Mouse (Mus musculus) midbrain, embryonic 15.5 days (tissue): ENCODE measurements around the gene Skap2. TPM values are rescaled to one million over a fixed set of nuclear protein-coding genes. Genes with fewer than 3 reads are reported as not detected.

Experiments
- ATAC-seq: fragments of 200-750 bp; cut with Nextera tagmentation; replicated peaks from 2 replicates; pipeline ENCODE4 v1.8.0; 2017; ENCODE audit warnings: moderate TSS enrichment
- H3K27ac ChIP-seq: fragments of 300-500 bp; sonication (generic); 2 replicates; pipeline ENCODE4 v1.5.1; 2015; ENCODE audit warnings: mild to moderate bottlenecking, inconsistent platforms
- H3K27me3 ChIP-seq: fragments of 300-500 bp; sonication (generic); replicated peaks from 2 replicates; pipeline ENCODE4 v1.6.1; 2015; ENCODE audit warnings: inconsistent platforms
- H3K36me3 ChIP-seq: fragments of 300-500 bp; sonication (generic); replicated peaks from 2 replicates; pipeline ENCODE4 v1.6.1; 2015; ENCODE audit warnings: inconsistent platforms
- H3K4me1 ChIP-seq: fragments of 300-500 bp; sonication (generic); 2 replicates; pipeline ENCODE4 v1.6.1; 2015; ENCODE audit warnings: inconsistent platforms
- H3K4me2 ChIP-seq: fragments of 300-500 bp; sonication (generic); 2 replicates; pipeline ENCODE4 v1.6.1; 2015; ENCODE audit warnings: inconsistent platforms, mild to moderate bottlenecking, moderate library complexity
- H3K4me3 ChIP-seq: fragments of 300-500 bp; sonication (generic); 2 replicates; pipeline ENCODE4 v1.5.1; 2015; ENCODE audit warnings: mild to moderate bottlenecking, inconsistent platforms
- H3K9ac ChIP-seq: fragments of 300-500 bp; sonication (generic); 2 replicates; pipeline ENCODE4 v1.6.1; 2015; ENCODE audit warnings: mild to moderate bottlenecking, inconsistent platforms
- H3K9me3 ChIP-seq: fragments of 300-500 bp; sonication (generic); 2 replicates; pipeline ENCODE4 v1.6.1; 2016; ENCODE audit warnings: inconsistent platforms
- WGBS: fragments of 180-500 bp; shearing (Covaris S2); methylation state at CpG from one replicate; pipeline ENCODE4 v1.1.7; 2015; ENCODE audit warnings: mixed read lengths; 5-methylcytosine and 5-hydroxymethylcytosine counted together
- polyA plus RNA-seq: library from polyadenylated mRNA; unstranded; fragments of >200 nt; fragmentation: Nextera tagmentation; extraction: Ambion mirVana; gene quantifications from 2 replicates; pipeline ENCODE4 v1.2.1, GENCODE M21; 2015

The Skap2 gene
- polyA plus RNA-seq, 1 experiment from 2014 or later: 5.4 TPM

DNA sequence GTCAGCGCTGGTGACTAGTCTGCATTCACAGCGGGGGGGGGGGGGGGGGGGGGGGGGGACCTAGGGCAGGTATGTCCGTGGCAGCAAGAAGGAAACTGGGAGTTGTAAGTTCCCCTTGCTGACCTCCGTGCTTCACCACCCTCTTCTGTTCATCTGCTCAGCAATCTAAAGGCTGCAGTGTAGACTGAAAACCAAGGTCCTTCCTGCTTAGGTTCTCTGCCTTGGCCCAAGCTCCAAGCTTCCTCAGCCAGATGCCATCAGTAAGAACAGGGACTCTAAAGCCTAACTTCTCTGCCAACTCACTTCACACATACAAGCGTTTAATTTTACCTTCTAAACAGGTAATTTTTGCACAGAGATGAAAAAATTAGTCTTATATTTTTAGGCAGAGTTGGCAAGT, 10.0 kb upstream of the Skap2 start:
- no peak for ATAC-seq
- Histone ChIP-seq H3K4me2 (no peak overlapping the region), H3K36me3 (no peaks in the 10 kb centered on the region), H3K4me1 (no peaks in the 10 kb centered on the region), H3K27me3 (no peaks in the 10 kb centered on the region), H3K27ac (no peak overlapping the region), H3K9ac (no peak overlapping the region), H3K9me3 (no peaks in the 10 kb centered on the region), H3K4me3 (no peak overlapping the region)
- 44% methylated on average over 5 of the region's 5 CpGs for WGBS

- Histone ChIP-seq H3K36me3 (no peaks in the 10 kb centered on the region), H3K27ac (no peak overlapping the region), H3K4me1 (no peaks in the 10 kb centered on the region), H3K4me3 (no peak overlapping the region), H3K27me3 (no peaks in the 10 kb centered on the region), H3K9ac (no peak overlapping the region), H3K9me3 (no peaks in the 10 kb centered on the region), H3K4me2 (no peak overlapping the region)
- WGBS: 85% methylated on average over 5 of the region's 5 CpGs
- ATAC-seq: no peak
Observed at GRCm38 (mm10) chr6:52020276-52020675, 7.9 kb upstream of the Skap2 start.

- 16% methylated on average over 3 of the region's 3 CpGs for WGBS
Observed at GRCm38 (mm10) chr6:52013245-52013945, 1.0 kb upstream of the Skap2 start.

DNA sequence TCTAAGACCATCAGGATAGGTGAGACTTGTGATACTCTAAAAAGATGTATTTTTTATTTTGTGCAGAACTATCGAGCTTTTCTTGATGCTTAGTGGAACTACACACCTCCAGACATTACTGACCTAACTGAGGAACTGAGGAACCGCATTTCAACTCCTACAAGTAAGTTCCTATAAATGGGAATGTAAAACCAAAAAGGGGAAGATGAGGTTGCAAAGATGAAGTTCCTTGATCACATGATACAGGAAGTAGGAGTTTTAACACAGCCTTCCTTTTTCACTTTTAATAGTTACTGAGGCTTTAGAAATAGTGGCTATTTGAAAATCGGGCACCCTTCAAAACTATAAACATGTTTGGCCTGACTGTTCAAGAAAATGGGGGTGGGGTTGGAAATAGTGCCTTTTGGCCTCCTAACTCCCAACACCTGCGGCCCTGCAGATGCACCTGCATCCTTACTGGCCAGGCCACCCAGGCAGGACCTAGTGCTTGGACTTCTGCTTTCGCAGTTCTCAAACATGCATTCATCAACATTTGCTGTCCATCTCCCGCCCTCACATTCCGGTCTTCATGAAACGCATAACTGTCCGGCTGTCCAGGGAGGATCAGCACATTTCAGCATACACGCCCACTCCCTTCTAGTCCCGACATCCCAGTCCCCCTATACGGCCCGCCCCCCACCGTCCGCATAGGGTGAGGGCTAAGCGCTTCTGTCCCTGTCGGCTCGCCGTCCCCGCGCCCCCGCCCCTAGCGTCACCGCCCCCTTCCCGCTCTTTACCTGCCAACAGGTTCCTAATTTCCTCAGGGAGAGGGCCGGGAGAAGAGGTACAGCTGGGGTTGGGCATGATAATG, 565 bp downstream of the Skap2 start:
- Histone ChIP-seq H3K9ac (peak overlapping the region; percentile 51), H3K36me3 (no peaks in the 10 kb centered on the region), H3K9me3 (no peaks in the 10 kb centered on the region), H3K4me3 (peak overlapping the region; percentile 61), H3K4me1 (peaks cover 14% of the 10 kb centered on the region; the same call in 1 of the 2 replicates), H3K27ac (no peak overlapping the region), H3K27me3 (peaks cover 52% of the 10 kb centered on the region), H3K4me2 (peak overlapping the region; percentile 79)
- 10% methylated on average over 26 of the region's 26 CpGs for WGBS
- peak; percentile 76 for ATAC-seq

More at GRCm38 (mm10) chr6:52013245-52013945, 1.0 kb upstream of the Skap2 start:
- Histone ChIP-seq H3K9ac (no peak overlapping the region), H3K27me3 (peaks cover 36% of the 10 kb centered on the region), H3K4me2 (peak overlapping the region; percentile 79), H3K4me1 (peaks cover 14% of the 10 kb centered on the region; the same call in 1 of the 2 replicates), H3K36me3 (no peaks in the 10 kb centered on the region), H3K9me3 (no peaks in the 10 kb centered on the region), H3K27ac (no peak overlapping the region), H3K4me3 (peak overlapping the region; percentile 61)
- ATAC-seq: no peak

DNA sequence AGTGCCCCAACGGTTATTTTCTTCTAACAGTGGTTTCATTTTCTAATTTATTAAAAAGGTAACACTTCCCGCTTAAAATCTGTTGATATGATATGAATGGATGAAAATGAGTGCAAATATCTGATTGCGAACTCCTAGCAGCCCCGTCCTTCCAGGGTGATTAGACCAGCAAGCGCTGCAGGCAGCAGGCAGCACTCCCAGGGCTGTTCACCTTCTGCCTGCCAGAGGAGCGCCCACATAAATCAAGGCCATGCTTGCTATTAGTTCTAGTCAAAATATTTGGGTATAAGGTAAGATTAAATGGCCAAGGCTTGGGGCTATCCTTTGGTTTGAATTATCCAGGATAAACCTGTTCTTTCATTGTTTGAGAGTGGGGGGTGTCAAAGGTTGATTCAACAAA, 3.0 kb downstream of the Skap2 start:
- Histone ChIP-seq H3K9ac (no peak overlapping the region), H3K4me1 (peaks cover 14% of the 10 kb centered on the region; the same call in 1 of the 2 replicates), H3K36me3 (no peaks in the 10 kb centered on the region), H3K27me3 (peaks cover 71% of the 10 kb centered on the region), H3K4me3 (no peak overlapping the region), H3K9me3 (no peaks in the 10 kb centered on the region), H3K4me2 (no peak overlapping the region), H3K27ac (no peak overlapping the region)
- no peak for ATAC-seq
- 63% methylated on average over 6 of the region's 6 CpGs for WGBS

DNA sequence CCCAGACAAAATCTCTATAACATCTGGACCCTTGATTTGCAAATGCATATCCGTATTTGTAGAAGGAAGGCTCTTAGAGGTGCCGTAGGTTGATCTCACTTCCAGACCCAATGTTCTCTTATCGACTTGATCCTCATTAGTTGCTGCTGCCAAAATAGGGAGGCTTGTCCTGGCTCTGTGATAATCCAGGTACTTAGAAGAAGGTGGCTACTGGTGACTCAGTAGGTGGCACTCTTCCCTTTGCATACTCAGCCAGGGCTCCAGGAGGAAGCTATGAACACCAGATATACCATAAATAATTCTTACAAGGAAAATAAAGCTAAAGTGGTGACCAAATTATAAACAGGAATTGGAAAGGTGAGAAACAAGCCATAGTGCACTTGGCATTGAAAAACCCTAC, 3.6 kb downstream of the Skap2 start:
- ATAC-seq: no peak
- WGBS: 51% methylated on average over 3 of the region's 3 CpGs
- no peak overlapping the region for H3K4me2 ChIP-seq
- no peaks in the 10 kb centered on the region for H3K9me3 ChIP-seq
- H3K4me1 ChIP-seq: peaks cover 14% of the 10 kb centered on the region; the same call in 1 of the 2 replicates
- peaks cover 77% of the 10 kb centered on the region for H3K27me3 ChIP-seq
- no peak overlapping the region for H3K9ac ChIP-seq
- no peak overlapping the region for H3K4me3 ChIP-seq
- H3K36me3 ChIP-seq: no peaks in the 10 kb centered on the region
- H3K27ac ChIP-seq: no peak overlapping the region

DNA sequence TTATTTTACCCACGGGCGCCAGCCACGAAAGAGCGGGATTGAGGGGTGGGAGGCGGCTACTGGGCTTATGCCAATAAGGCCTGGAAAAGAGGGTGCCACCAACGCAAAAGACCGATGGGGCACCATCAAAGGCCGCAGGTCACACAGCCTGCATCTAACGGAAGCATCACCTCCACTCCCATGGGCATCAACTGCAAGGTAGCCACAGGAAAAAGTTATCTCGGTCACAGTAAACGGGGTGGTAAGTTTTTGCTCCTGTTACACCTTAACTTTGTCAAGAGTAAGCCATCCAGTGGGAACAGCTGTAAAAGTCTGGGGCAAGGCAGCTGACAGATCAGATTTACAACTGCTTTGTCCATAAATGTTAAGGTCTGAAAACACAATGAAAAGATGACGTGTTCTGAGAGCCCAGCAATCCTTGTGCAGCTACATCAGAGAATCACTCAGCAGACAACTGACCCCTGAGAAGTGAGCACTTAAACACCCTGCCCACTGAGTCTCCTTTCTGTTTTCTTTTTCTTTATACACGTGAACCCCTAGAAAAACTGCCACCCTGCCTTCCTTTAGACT, 5.6 kb downstream of the Skap2 start:
- Histone ChIP-seq H3K4me3 (no peak overlapping the region), H3K4me2 (no peak overlapping the region), H3K36me3 (no peaks in the 10 kb centered on the region), H3K9me3 (no peaks in the 10 kb centered on the region), H3K9ac (no peak overlapping the region), H3K27ac (no peak overlapping the region), H3K4me1 (no peaks in the 10 kb centered on the region), H3K27me3 (peaks cover 81% of the 10 kb centered on the region)
- no peak for ATAC-seq
- WGBS: 4% methylated on average over 13 of the region's 13 CpGs

DNA sequence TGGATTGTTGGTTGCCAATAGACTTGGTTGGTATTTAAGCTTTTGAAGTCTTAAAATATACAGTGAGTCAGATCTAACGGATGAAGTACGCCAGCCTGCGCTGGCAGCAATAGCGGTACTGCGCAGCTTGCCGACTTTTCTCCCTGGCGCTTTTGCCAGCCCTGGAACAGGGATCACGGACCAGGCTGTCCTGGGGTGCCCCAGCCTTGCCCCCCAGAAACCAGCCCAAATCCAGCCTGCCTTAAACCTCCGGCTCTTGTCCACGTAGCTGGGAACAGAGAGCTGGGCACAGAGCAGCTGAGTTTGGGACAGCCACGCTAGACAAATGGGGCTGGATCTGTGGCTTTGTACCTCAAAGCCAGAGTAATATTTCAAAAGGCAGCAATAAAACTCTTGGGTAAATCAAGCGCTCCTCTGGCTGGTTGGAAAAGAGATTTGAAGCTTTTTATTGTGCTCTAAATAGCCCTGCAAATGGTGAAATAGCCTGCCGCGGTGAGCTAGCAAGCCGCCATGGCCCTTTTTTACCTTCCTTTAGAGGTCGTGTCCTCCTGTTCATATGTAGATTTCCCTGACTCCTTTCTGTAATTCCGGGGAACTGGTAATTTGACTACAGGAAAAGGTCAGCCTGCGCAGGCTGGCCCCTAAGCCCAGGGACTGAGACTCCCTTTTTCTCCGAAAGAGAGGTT, 6.2 kb downstream of the Skap2 start:
- Histone ChIP-seq H3K36me3 (no peaks in the 10 kb centered on the region), H3K27ac (no peak overlapping the region), H3K9ac (no peak overlapping the region), H3K27me3 (peaks cover 82% of the 10 kb centered on the region), H3K4me3 (no peak overlapping the region), H3K4me1 (no peaks in the 10 kb centered on the region), H3K9me3 (no peaks in the 10 kb centered on the region), H3K4me2 (no peak overlapping the region)
- 2% methylated on average over 19 of the region's 19 CpGs for WGBS
- ATAC-seq: no peak

DNA sequence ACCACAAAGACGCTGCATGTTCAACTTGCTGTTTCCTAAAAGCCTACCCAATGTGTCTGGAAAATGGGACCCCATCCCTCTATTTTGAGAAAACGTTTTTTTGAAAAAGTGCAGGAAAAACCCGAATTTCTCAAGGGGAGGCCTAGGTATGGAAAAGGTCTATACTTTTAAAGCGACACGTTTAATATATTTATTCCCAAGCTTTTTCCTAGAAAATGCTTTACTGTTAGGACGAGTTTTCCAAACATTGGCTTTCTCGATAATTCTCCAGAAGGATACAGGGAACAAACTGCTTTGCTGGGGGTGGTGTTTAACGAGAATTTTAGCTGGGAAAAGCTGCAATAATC, 6.8 kb downstream of the Skap2 start:
- no peak for ATAC-seq
- WGBS: 10% methylated on average over 8 of the region's 8 CpGs
- H3K36me3 ChIP-seq: no peaks in the 10 kb centered on the region
- H3K27ac ChIP-seq: no peak overlapping the region
- H3K4me1 ChIP-seq: no peaks in the 10 kb centered on the region
- H3K9me3 ChIP-seq: no peaks in the 10 kb centered on the region
- no peak overlapping the region for H3K4me3 ChIP-seq
- no peak overlapping the region for H3K4me2 ChIP-seq
- H3K27me3 ChIP-seq: peaks cover 82% of the 10 kb centered on the region
- no peak overlapping the region for H3K9ac ChIP-seq

DNA sequence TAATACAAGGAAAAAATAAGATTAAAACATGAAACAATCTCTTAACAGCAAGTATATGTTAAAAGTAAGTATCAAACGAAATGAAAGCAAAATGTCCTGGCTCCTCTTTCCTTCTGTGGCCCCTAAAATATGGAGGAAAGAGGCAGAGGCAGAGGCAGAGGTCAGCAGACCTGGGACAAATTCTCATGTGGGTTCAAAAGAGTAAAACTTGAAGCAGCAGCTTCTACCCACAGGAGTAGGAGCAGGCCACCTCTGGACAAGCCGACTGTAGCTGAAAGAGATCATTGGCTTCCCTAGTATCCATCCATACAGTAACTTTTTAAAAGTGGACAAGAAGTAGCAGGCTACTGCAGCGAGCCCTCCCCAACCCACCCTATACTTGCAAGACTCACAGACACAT, 7.4 kb downstream of the Skap2 start:
- H3K27me3 ChIP-seq: peaks cover 80% of the 10 kb centered on the region
- H3K9ac ChIP-seq: no peak overlapping the region
- H3K4me3 ChIP-seq: no peak overlapping the region
- no peak for ATAC-seq
- H3K4me2 ChIP-seq: no peak overlapping the region
- no peaks in the 10 kb centered on the region for H3K36me3 ChIP-seq
- H3K4me1 ChIP-seq: no peaks in the 10 kb centered on the region
- no peaks in the 10 kb centered on the region for H3K9me3 ChIP-seq
- H3K27ac ChIP-seq: no peak overlapping the region
- WGBS: 28% methylated on average over 3 of the region's 3 CpGs

DNA sequence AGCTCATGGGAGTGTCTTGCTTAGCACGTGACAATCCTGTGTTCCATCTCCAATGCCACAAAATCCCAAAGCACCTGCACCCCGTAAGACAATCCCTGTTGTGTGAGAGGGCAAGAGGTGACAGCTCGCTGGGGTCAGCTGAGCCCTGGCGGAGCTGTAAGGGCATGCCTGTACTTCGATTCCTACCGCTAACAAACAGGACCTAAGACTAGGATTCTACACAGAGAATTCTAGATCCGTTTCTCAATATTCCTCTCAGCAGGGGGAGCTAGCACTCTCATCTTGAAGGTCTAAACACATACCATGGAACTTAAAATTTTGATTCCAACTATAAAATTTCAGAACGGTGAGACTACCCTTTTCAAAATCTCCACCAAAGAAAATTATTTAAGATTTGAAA, 9.7 kb downstream of the Skap2 start:
- 34% methylated on average over 8 of the region's 8 CpGs for WGBS
- ATAC-seq: no peak
- Histone ChIP-seq H3K27me3 (peaks cover 73% of the 10 kb centered on the region), H3K9me3 (no peaks in the 10 kb centered on the region), H3K4me1 (no peaks in the 10 kb centered on the region), H3K9ac (no peak overlapping the region), H3K4me2 (no peak overlapping the region), H3K27ac (no peak overlapping the region), H3K4me3 (no peak overlapping the region), H3K36me3 (no peaks in the 10 kb centered on the region)

DNA sequence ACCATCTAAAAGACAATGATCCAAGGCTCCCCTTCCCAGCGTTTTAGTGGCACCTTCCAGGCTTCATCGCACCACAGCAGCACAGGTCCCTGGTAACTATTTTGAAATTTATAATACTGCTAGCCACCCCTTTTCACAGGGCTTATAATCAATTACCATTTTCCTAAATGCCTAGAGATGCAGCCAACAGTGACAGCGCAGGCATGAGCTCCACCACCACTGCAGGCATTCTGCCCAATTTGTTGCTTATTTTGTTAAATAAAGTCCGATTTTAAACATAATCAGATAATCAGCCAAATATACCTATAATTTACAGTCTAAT, 13.2 kb downstream of the Skap2 start:
- 85% methylated on average over 4 of the region's 4 CpGs for WGBS
- Histone ChIP-seq H3K4me1 (no peaks in the 10 kb centered on the region), H3K27me3 (peaks cover 48% of the 10 kb centered on the region), H3K4me2 (no peak overlapping the region), H3K36me3 (no peaks in the 10 kb centered on the region), H3K27ac (no peak overlapping the region), H3K4me3 (no peak overlapping the region), H3K9me3 (no peaks in the 10 kb centered on the region), H3K9ac (no peak overlapping the region)
- ATAC-seq: no peak
